Mouse (Mus musculus): ENCODE results near the gene Arih1.
"Not testable (repeated sequence)": the region's sequence is repeated elsewhere in the genome, so short reads cannot be mapped to it uniquely, and the experiment has no call there.

Arih1 gene

DNA sequence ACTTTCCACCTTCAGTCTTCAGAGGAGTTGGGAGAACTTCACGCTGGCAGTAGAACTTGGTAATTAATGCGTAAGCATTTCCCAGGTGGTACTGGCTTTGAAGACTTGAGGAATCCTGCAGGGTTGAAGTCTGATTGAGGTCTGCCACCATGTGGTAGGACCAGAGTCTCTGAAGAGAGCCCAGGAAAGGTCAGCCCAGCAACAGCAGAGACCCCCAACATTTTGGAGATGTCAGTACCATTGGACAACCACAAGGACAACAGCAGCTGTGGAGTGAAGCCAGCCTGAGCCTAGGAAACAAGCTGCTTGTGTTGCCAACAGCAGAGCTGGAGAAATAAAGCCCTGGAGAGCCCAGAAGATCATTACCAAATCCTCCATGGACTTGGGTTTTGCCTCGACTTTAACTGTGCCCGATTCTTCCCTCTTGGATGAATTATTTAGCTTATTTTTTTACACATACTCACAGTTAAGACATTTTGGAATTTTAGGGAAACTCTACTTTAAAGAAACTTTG is 27.4 kb downstream of the Arih1 start:
- no peak for DNase-seq (ENCODE audit: low spot score in 2 of 2)

DNA sequence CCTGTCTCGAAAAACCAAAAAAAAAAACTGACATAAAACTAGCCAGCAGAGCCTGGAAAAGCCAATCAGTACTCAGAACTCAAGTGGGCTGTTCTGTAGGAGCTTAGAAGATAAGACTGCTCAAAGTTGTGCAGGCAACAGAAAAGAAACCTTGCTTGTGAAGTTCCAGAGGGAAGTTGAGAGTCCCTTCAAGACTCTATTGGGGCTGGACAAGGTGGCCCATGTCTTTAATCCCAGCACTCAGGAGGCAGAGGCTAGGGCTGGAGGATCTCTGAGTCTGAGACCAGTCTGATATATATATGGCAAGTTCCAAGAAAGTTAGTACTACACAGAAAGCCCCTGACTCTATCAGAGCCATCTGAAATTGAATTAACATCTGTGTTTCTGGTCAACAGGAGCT is 28.0 kb downstream of the Arih1 start:
- DNase-seq (ENCODE audit: low spot score in 2 of 2), result no peak

DNA sequence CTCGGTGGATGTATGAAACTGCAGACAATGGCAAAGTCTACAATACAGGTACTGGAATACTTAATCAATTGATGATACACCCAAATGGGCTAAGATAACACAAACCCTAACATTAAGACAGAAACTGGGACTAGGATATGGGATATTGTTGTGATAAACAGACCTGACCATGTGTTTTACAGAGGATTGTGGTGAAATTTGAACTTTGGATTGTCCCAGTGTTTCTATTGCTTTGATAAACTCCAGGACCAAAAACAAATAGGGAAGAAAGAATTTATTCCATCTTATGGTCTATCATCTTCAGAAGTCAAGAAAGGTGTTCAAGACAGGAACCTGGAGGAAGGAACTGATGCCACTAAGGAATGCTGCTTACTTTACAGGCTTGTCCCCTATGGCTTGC is 28.7 kb downstream of the Arih1 start:
- no peak for DNase-seq (ENCODE audit: low spot score in 2 of 2)

DNA sequence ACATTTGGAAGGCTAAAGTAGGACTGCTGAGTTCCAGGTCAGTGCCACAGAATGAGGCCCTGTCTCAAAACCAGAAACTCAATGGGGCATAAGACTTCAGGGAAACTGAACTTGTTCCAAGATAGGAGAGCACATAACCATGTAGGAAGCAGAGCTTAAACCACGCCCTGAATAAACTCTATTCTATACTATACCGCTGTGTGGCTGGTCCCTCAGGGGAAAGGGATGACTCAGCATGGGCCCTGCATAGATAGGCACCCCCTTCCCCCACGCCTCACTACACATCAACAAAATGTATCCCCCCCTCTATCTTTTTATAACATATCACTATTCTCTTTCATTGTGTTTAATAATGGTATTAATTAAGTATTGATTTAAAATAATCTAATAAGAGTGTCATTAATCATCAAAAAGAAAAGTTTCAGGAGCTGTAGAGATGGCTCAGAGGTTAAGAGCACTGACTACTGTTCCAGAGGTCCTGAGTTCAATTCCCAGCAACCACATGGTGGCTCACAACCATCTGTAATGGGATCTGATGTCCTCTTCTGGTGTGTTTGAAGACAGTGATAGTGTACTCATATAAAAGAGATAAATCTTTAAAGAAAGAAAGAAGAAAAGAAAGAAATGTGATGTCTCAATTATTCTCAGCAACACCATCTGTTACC is 30.9 kb downstream of the Arih1 start:
- DNase-seq (ENCODE audit: low spot score in 2 of 2), result no peak

DNA sequence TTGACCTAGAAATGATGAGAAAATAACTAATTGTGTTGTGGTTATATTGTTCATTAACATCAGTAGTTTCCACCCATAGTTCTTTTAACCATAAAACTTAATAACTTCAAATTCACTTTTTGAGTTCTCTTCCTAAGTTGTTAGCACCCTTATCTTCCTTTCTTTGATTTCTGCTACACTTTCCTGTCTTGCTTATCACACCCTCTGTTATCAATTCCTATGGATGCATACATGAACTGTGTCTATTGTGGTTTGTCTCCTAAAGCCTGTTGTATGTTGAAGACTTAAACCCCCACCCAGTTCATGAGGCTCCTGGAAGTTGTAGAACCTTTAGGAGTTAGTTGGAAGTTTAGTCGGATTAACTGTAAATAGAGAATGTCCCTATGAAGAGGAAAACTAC is 52.7 kb downstream of the Arih1 start:
- DNase-seq (ENCODE audit: low spot score in 2 of 2), result no peak

DNA sequence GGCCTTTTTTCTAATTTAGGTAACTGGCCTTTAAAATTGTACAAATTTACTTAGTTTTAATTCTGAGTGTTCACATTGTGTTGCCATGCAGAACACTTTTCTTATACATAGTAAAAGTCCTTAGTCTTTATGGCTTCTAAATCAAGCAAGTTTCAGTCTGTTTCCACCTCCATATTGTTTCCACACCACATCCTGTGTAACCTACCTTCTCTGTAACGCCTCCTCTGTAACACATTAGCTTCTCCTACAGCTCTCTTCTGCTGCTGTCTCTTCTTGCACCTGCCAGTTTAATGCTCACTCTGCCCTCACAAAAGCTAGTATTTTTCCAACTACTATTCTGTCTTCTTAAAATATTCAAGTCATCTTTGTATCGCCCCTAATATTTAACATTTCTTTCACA is 54.8 kb downstream of the Arih1 start:
- no peak for DNase-seq (ENCODE audit: low spot score in 2 of 2)

DNA sequence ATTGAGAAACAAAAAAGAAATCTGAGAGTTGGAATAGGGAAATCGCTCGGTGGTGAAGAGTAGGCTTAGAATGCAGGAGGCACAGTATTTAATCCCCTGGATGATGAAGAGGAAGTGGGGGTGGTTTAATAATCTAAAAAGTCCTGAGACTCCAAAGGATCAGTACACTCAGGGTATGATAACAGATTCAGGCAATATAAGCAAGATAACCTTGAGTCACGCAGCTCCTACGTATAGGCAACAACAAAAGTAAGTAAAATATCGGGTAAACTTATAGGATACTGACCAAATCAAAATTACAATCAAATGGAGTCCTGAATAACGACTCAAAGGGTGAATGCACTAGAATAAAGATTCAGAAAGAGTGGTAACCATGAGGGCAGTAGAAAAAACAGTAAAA is 65.9 kb downstream of the Arih1 start:
- no peak for DNase-seq (ENCODE audit: low spot score in 2 of 2)

DNA sequence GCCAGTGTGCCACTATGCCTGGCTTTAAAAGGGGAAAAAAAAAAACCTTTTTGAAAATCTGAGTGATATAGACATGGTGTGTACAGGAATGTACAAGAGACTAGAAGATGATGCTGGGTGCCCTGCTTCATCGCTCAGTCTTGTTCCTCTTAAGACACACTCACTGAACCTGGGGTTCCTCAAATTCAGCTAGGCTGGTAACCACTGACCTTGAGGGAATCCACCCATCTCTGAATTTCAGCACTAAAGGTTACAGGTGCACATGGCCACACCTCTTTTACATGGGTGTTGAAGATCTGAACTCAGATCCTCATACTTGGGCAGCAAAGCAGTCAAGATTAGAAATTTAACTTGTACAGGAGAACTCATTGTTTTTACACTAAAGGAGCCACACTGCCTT is 79.1 kb downstream of the Arih1 start:
- no peak for DNase-seq (ENCODE audit: low spot score in 2 of 2)

DNA sequence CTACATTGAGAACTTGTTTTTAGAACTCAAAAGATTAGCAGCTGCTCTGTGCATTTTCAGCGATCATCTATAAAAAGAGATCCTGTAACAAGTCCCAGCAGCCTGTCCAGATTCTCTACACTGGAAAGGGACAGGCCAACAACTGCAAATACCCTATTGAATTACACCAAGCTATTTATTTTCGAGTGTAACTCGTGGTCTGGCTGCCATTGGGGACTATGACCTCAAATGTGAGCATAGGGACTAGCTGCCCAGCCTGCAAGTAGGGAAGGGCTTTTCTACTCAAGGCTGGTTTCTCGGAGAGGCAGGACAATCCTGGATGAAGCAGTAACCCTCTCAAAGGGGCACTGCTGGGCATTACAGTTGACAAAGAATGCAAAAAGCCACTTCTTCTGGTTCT is 97.3 kb downstream of the Arih1 start:
- no peak for DNase-seq (ENCODE audit: low spot score in 2 of 2)

DNA sequence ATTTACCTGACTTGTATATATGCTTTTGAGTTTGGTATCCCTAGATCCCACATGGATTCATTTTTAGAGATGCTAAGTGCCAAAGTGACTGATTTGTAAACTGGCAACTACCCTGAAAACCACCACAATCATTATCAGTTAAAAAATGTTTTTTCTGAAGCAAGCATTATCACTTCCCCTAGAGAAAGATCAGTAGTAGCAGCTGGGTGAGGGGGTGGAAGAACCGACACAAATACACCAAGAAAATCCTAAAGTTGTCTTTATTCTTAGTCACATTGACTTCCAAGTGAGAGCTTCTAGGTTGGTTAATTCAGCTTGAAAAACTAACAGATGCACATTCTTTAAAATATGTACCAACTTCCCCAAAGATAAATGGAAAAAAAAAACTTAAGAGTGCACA is 98.1 kb downstream of the Arih1 start:
- DNase-seq (ENCODE audit: low spot score in 2 of 2), result peak; percentile 49 to 50

DNA sequence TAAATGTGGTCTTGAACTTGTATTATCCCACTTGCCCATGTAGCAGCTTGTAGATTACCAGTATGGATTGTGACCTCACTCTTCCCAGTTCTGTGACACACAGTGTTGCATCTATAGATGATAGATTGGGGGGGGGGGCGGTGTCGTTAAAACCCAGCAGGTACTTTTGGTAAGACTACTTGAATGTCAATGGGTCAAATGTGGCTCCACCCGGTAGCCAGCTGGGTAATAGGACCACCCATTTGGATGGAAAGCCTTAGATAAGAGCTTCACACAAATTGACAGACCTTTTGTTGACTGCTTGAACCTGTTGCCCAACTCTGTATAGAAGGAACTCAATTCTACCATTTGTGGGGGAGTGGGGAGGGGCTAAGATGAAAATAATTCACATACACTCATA is 99.0 kb downstream of the Arih1 start:
- no peak for DNase-seq (ENCODE audit: low spot score in 2 of 2)

DNA sequence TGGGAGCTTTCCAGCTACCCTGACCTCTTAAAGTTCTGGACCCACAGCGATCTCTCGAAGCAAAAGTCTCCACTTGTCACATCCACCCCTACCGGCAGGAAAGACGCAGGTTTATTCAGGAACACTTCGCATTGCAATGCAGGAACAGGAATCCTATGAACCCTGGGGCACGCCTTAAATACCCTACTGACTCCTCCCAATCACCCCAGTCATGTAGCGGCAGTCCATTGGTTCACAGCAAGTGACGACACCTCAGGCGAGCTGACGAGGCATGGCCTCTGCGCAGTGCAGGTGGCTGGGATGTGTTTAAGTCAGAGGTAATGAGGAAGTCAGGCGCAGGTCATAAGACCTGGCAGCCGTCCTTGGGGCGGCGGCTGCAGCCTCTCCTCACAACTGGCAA is 110.8 kb downstream of the Arih1 start:
- DNase-seq (ENCODE audit: low spot score in 2 of 2), result no peak

DNA sequence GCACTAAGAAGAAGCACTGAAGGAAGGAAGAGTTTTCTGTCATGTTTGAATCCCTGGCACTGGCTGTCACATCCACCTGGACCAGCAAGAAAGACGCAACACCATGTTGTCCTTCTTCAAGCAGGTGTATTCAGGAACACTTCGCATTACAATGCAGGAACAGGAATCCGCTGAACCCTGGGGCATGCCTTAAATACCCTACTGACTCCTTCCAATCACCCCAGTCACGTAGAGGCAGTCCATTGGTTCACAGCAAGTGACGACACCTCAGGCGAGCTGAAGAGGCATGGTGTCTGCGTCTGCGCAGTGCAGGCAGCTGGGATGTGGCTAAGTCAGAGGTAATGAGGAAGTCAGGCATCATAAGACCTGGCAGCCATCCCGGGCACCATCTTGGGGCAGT is 116.8 kb downstream of the Arih1 start:
- no peak for DNase-seq (ENCODE audit: low spot score in 2 of 2)

DNA sequence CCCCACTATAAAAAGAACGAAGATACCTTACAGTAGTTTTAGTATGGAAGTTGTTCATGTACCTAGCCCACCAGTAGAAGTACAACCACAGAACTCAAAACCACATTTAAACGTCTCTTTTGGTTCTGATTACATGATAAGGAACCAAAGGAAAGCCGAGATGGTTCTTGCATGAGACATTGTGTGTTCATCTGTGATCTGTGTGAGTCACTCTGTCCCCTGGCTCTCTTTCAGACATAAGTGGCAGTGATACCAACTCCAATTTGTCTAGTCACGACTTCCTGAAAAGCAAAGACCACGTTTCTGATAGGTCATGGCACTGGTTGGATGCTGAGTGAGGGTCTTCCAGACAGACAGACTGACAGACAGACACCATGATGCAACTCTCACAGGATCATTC is 117.2 kb downstream of the Arih1 start:
- no peak for DNase-seq (ENCODE audit: low spot score in 2 of 2)

DNA sequence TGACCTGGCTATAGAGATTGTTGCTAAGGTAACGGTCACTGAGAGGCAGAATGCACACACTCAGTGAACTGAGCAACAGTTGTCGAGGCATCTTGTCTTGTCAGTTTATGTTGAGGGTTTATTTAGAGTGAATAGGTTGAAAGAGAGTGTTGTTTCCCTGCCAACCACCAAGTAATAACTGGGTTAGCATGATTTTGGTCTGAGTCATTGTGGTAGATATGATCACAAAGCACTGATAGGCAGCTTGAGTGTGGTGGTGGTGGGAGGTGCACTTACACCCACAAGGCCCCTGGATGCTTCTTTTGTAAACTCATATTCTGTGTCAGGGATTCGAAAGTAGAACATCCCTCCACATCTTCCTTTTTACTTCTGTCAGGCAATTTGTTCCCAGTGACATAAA is 125.9 kb downstream of the Arih1 start:
- not testable (repeated sequence) for DNase-seq (ENCODE audit: low spot score in 2 of 2)

DNA sequence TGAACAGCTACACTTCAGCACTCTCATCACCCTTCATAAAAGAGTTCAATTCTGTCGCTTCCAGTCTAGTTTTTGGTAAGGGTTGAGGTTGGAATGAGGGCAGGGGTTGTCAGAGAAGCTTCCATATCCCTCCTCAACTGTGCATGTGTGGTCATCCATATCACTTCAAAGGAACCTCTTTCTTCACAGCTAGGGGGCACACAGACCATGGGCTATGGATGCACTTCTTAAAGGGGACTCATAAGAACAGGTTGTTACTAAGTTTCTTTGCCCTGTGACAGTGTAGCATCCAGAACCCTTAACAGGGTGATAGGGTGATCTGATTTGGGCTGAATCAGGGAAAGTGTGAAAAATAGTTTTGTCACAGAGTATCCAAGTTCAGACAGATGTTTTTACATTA is 128.4 kb downstream of the Arih1 start:
- DNase-seq (ENCODE audit: low spot score in 2 of 2), result not testable (repeated sequence)

DNA sequence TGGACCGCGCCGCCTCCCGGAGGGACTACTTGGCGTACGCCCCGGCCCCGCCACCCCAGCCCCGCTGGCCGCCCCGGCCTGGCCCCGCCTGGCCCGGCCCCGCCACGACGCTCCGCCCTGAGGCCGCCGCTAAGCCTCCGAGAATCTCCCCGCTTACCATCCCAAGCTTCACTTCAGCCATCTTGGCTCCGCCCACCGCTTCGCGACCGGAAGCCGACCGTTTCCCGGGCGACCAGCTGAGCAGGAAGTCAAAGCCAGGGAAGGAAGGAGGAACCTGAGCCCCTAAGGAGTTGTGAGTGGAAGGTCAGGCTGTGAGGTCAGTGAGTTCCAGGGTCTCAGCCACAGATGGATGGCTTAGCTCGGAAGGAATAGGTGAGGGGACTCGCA is 133.2 kb downstream of the Arih1 start, which contains the start of gene Bbs4:
Gene Bbs4 (minus strand): TSS at position 256 of the 387 bp plus-strand sequence.
- peak; percentile 89 to 92 for DNase-seq (ENCODE audit: low spot score in 2 of 2)

DNA sequence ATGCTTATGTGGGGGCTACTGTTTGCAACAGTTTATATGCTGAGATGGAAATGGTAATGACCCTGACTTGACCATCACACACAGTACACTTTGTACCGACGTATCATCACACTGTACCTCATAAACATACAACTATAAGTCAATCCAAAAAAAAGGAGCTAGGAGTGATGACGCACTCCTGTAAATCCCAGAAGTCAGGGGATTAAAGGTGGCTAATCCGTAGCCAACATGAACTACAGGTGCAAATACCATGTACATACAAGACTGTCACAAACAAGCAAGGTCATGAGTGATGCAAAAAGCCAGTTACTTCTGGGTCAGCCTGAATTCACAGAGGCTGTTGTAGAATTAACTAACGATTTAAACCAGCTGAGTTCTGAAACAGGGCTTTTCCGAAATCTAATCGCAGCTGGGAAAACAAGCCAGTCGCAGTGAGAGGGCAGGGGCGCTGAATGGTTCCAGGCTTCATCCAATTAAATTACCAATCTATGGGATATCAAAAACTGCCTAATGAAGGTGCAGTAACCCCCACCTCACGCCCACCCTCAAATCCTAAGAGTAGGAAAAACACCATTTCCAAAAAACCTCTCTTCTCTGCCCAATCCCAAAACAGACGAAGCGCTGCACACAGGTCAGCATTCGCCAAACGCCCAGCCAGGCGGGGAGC is 133.7 kb downstream of the Arih1 start:
- peak in 1 of 2 experiments; percentile 20 for DNase-seq (ENCODE audit: low spot score in 2 of 2)

DNA sequence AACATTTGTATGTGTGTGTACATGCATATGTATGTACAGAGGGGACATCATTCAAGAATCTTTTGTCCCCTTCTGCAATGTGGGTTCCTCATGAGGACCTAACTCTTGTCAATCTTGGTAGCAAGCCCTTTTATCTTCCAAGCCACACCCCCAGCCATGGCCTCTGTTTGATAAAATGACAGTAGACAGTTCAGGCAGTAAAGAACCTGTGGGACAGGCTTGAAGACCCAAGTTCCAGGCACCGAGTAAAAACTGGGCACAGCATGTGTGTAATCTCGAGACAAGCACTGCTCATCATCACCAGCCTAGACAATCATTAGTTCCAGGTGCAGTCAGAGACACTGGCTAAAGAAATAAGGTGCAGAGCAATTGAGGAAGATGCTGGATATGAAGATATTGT is 140.2 kb downstream of the Arih1 start:
- no peak for DNase-seq (ENCODE audit: low spot score in 2 of 2)

DNA sequence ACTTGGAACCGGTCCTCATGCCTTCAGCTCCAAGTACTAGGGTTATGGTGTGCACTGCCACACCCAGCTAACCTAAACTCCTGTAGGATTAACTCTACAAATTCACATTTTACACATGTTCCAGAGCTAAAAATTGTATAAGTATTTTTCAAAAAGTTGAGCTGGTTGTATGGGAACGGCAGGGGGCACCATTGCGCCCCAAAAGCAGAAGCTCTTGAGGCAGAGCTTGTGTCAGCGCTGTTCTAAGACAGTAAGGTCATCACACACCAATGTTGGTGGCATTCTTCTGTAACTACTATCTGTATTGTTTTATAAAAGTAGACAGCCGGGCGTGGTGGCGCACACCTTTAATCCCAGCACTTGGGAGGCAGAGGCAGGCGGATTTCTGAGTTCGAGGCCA is 146.4 kb downstream of the Arih1 start:
- peak in 1 of 2 experiments; percentile 19 for DNase-seq (ENCODE audit: low spot score in 2 of 2)

DNA sequence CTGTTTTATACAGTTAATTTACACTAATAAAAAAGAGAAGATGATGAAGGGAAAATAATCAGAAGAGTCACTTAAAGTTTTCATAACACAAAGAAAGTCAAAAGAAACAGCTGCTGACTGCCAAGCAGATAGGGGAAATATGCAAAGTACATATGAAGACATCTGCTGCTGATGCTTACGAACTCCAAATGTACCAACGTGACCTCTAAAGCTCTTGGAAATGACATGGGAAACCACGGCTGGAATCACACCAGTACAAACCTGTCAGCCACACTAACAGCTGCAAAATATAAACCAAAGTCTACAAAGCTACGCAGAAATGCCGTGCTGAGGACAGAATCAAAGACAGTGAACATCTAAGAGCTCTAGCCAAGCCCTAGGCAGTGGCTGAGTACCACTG is 147.3 kb downstream of the Arih1 start:
- no peak for DNase-seq (ENCODE audit: low spot score in 2 of 2)

DNA sequence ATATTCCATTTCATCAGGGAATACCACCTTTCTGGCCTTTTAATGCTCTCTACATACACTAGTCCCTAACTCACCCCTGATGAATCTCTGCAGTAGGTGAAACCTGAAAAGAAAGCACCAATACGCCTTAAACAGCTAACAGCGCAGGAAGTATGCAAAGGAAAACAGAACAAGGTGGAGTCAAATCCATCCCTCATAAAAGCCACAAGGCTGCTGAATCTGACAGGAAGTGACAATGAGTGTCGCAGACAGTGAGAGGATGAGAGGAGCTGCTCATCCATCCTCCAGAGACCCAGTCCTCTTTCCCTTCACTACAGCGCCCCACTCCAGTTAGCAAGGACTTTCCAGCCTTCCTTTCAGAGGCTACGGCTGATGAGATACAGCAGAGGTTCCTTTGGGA is 148.0 kb downstream of the Arih1 start:
- DNase-seq (ENCODE audit: low spot score in 2 of 2), result no peak

Data from right cerebral cortex, adult 2 months (tissue).